In genomic region chr12:110503406-110504144, GRCm38 (mm10) we compare ENCODE assay signal across 10 mouse cellular contexts. TPM values are rescaled to one million over a fixed set of nuclear protein-coding genes. Genes with fewer than 3 reads are reported as not detected.
DNase-seq lines count a peak whose midpoint lies in the region; ATAC-seq lines count a peak whose summit lies in the region.
"Had no signal": no experiment of that assay in that cellular context is flagged by ENCODE, and none has a peak within 500 bp of the region (broad histone marks: within the 10 kb centered on the region; RNA-seq: fewer than 3 reads in every experiment).

No protein-coding gene starts in this region.

- 0 out of 2 replicates have a peak overlapping the region, but pooled peaks have one; percentile 20 for H3K4me2 ChIP-seq in heart, embryonic 11.5 days
- no peak overlapping the region for H3K4me2 ChIP-seq in forebrain, embryonic 16.5 days (ENCODE audit: low read length)
- H3K4me2 ChIP-seq: embryonic facial prominence, embryonic 13.5 days; neural tube, embryonic 12.5 days had no signal

- H3K4me3 ChIP-seq in heart, embryonic 11.5 days (ENCODE audit: low read depth, low read length): no peak overlapping the region
- H3K4me3 ChIP-seq in forebrain, embryonic 16.5 days (replicated peaks; ENCODE audit: low read length): no peak overlapping the region
- H3K4me3 ChIP-seq: embryonic facial prominence, embryonic 13.5 days; neural tube, embryonic 12.5 days had no signal

- 84% methylated on average over 8 of the region's 8 CpGs for WGBS in heart, embryonic 11.5 days (ENCODE audit: insufficient replicate concordance)
- 91% methylated on average over 8 of the region's 8 CpGs for WGBS in forebrain, embryonic 16.5 days

- H3K9me3 ChIP-seq in heart, embryonic 11.5 days (replicated peaks; ENCODE audit: control insufficient read depth, low read length): no peaks in the 10 kb centered on the region
- H3K9me3 ChIP-seq in forebrain, embryonic 16.5 days (ENCODE audit: control insufficient read depth, low read length): no peaks in the 10 kb centered on the region
- H3K9me3 ChIP-seq: embryonic facial prominence, embryonic 13.5 days; neural tube, embryonic 12.5 days had no signal

- H3K4me1 ChIP-seq in heart, embryonic 11.5 days (ENCODE audit: control insufficient read depth, insufficient read depth, low read length): peaks cover 65% of the 10 kb centered on the region
- 0 out of 2 replicates have a peak, but pooled peaks cover 3% of the 10 kb centered on the region for H3K4me1 ChIP-seq in forebrain, embryonic 16.5 days (replicated peaks; ENCODE audit: control insufficient read depth, insufficient read depth, low read length)

- H3K27me3 ChIP-seq in heart, embryonic 11.5 days (ENCODE audit: control insufficient read depth, insufficient read depth, low read length): no peaks in the 10 kb centered on the region
- no peaks in the 10 kb centered on the region for H3K27me3 ChIP-seq in forebrain, embryonic 16.5 days (replicated peaks; ENCODE audit: control insufficient read depth, insufficient read depth, low read length)
- H3K27me3 ChIP-seq: embryonic facial prominence, embryonic 13.5 days; neural tube, embryonic 12.5 days had no signal

- H3K27ac ChIP-seq in heart, embryonic 11.5 days (ENCODE audit: low read depth, low read length): peak overlapping the region; percentile 52
- H3K27ac ChIP-seq in forebrain, embryonic 16.5 days (ENCODE audit: low read length): no peak overlapping the region
- H3K27ac ChIP-seq: neural tube, embryonic 12.5 days had no signal

- DNase-seq in gastrocnemius, postnatal 25 days: peak; percentile 44
- DNase-seq in gastrocnemius, postnatal 10 days: no peak
- peak; percentile 89 for DNase-seq in CD4-positive helper T cell, adult 2 months (ENCODE audit: low read depth, low spot score)
- peak; percentile 62 to 70 for DNase-seq in lung, postnatal 4 days
- no peak for DNase-seq in testis, postnatal 14 days (ENCODE audit: low spot score)
- no peak for DNase-seq in left cerebral cortex, postnatal 25 days (ENCODE audit: low spot score in 2 of 2)

- H3K9ac ChIP-seq in heart, embryonic 11.5 days (ENCODE audit: low read depth, low read length): no peak overlapping the region
- H3K9ac ChIP-seq in forebrain, embryonic 16.5 days (replicated peaks; ENCODE audit: low read depth, low read length): no peak overlapping the region
- H3K9ac ChIP-seq: embryonic facial prominence, embryonic 13.5 days; neural tube, embryonic 12.5 days had no signal

- H3K36me3 ChIP-seq in heart, embryonic 11.5 days (ENCODE audit: control insufficient read depth, insufficient read depth, low read length): no peaks in the 10 kb centered on the region
- no peaks in the 10 kb centered on the region for H3K36me3 ChIP-seq in forebrain, embryonic 16.5 days (ENCODE audit: control insufficient read depth, insufficient read depth)
- H3K36me3 ChIP-seq: neural tube, embryonic 12.5 days had no signal

- ATAC-seq in heart, embryonic 11.5 days (replicated peaks; ENCODE audit: insufficient number of reproducible peaks, low FRiP score, low TSS enrichment): no peak
- no peak for ATAC-seq in forebrain, embryonic 16.5 days

- intact Hi-C loops in left cerebral cortex, postnatal 25 days (cut with DNase I): no loop called here

RNA-seq across cellular contexts. Expression of gene Ppp2r5c, which starts 56.7 kb away (rescaled TPM):
- total RNA-seq in gastrocnemius, postnatal 25 days (2021): 10 to 100 TPM; 64.0 to 65.0 TPM
- 10 to 100 TPM; 69.5 to 75.7 TPM for total RNA-seq in gastrocnemius, postnatal 10 days (2021)
- polyA plus RNA-seq in heart, embryonic 11.5 days (2014; fragmentation: Nextera tagmentation; extraction: Ambion mirVana): 137 and 139 TPM in 2 replicates
- polyA plus RNA-seq in forebrain, embryonic 16.5 days (2015; fragmentation: Nextera tagmentation; extraction: Ambion mirVana): 139 and 145 TPM in 2 replicates
- 100 to 1,000 TPM; 263 to 265 TPM for total RNA-seq in left cerebral cortex, postnatal 25 days (2021)

Comparison
In these comparisons a context has a peak if more than half of its experiments do, and no peak if none do; other contexts are left out.
1. DNase-seq: peak in gastrocnemius, postnatal 25 days (single experiment), CD4-positive helper T cell, adult 2 months (single experiment) and lung, postnatal 4 days (2 of 2); none in gastrocnemius, postnatal 10 days (single experiment), testis, postnatal 14 days (single experiment) and left cerebral cortex, postnatal 25 days (0 of 2).